Mouse (Mus musculus): ENCODE data around the gene Fbxl22. TPM values are rescaled to one million over a fixed set of nuclear protein-coding genes. Genes with fewer than 3 reads are reported as not detected.

Fbxl22 gene
- polyA plus RNA-seq (2012; rRNA removed) = 0.51 and 0.83 TPM in 2 replicates

GRCm38 (mm10) chr9:66514256-66514770 is at the start of gene Fbxl22:
TSS of gene Fbxl22 (minus strand) at chr9:66514593.

Other genes with a start within 250 kb of the Fbxl22 start
- gene Herc1, start 164.1 kb downstream of the Fbxl22 start, polyA plus RNA-seq (2012; rRNA removed) = 61.6 and 63.6 TPM in 2 replicates
- gene Usp3, start 78.5 kb upstream of the Fbxl22 start, polyA plus RNA-seq (2012; rRNA removed) = 48.6 and 51.1 TPM in 2 replicates
- gene Car12, start 199.1 kb upstream of the Fbxl22 start, polyA plus RNA-seq (2012; rRNA removed) = 2.9 and 6.0 TPM in 2 replicates

Data from central nervous system, embryonic 18 days (tissue).